Mouse (Mus musculus) stomach, embryonic 16.5 days (tissue): ENCODE measurements around the gene Olfm4. TPM values are rescaled to one million over a fixed set of nuclear protein-coding genes. Genes with fewer than 3 reads are reported as not detected.

Source experiments
- ATAC-seq: fragments of 200-750 bp; cut with Nextera tagmentation; 2 replicates; pipeline ENCODE4 v1.8.0; 2017; ENCODE audit warnings: moderate number of reproducible peaks, moderate TSS enrichment; ENCODE audit not compliant: insufficient read depth, low FRiP score
- H3K27ac ChIP-seq: fragments of 300-500 bp; sonication (generic); 2 replicates; pipeline ENCODE4 v1.5.1; 2014; ENCODE audit warnings: low read length
- H3K27me3 ChIP-seq: fragments of 300-500 bp; sonication (generic); 2 replicates; pipeline ENCODE4 v1.6.1; 2014; ENCODE audit warnings: low read length, control low read depth, mixed read lengths; ENCODE audit not compliant: control insufficient read depth, insufficient read depth
- H3K36me3 ChIP-seq: fragments of 300-500 bp; sonication (generic); 2 replicates; pipeline ENCODE4 v1.6.1; 2014; ENCODE audit warnings: low read length; ENCODE audit not compliant: control insufficient read depth, insufficient read depth
- H3K4me1 ChIP-seq: fragments of 300-500 bp; sonication (generic); 2 replicates; pipeline ENCODE4 v1.6.1; 2014; ENCODE audit warnings: low read length, control low read depth, mixed read lengths; ENCODE audit not compliant: control insufficient read depth, insufficient read depth
- H3K4me2 ChIP-seq: fragments of 300-500 bp; sonication (generic); 2 replicates; pipeline ENCODE4 v1.6.1; 2014; ENCODE audit warnings: low read depth, low read length, mixed read lengths
- H3K4me3 ChIP-seq: fragments of 300-500 bp; sonication (generic); replicated peaks from 2 replicates; pipeline ENCODE4 v1.5.1; 2014; ENCODE audit warnings: mild to moderate bottlenecking, low read length
- H3K9ac ChIP-seq: fragments of 300-500 bp; sonication (generic); 2 replicates; pipeline ENCODE4 v1.6.1; 2014; ENCODE audit warnings: low read length
- H3K9me3 ChIP-seq: fragments of 300-500 bp; sonication (generic); replicated peaks from 2 replicates; pipeline ENCODE4 v1.6.1; 2016; ENCODE audit warnings: low read length, control low read depth; ENCODE audit not compliant: control insufficient read depth
- WGBS: fragments of 180-500 bp; shearing (Covaris S2); extraction: QIAGEN DNeasy Blood & Tissue Kit; methylation state at CpG from one replicate; pipeline ENCODE4 v1.1.7; 2014; 5-methylcytosine and 5-hydroxymethylcytosine counted together
- polyA plus RNA-seq: library from polyadenylated mRNA; unstranded; fragments of >200 nt; fragmentation: Nextera tagmentation; extraction: Ambion mirVana; gene quantifications from 2 replicates; pipeline ENCODE4 v1.2.1, GENCODE M21; 2015

The Olfm4 gene
- polyA plus RNA-seq, result 24.9 and 27.8 TPM in 2 replicates

- H3K27ac ChIP-seq, result no peak within 1 kb of the TSS; the same call in 1 of the 2 replicates
- no peak for ATAC-seq
- peaks cover 7% of the 10 kb centered on the region for H3K4me1 ChIP-seq
- no peak within 1 kb of the TSS for H3K9ac ChIP-seq
- H3K4me3 ChIP-seq, result no peak within 1 kb of the TSS
- no peaks in the 10 kb centered on the region for H3K9me3 ChIP-seq
- H3K4me2 ChIP-seq, result no peak within 1 kb of the TSS
- 64% methylated on average over 2 of the region's 2 CpGs for WGBS
- H3K27me3 ChIP-seq, result no peaks in the 10 kb centered on the region
- no peaks in the 10 kb centered on the region for H3K36me3 ChIP-seq
Observed at GRCm38 (mm10) chr14:79983781-79984180, at the start of gene Olfm4. Gene Olfm4, plus strand, starts transcription at chr14:79984081.

- H3K27me3 ChIP-seq, result no peaks in the 10 kb centered on the region
- no peak for ATAC-seq
- no peak overlapping the region for H3K4me2 ChIP-seq
- 58% methylated on average over 4 of the region's 4 CpGs for WGBS
- H3K9ac ChIP-seq, result no peak overlapping the region
- H3K4me3 ChIP-seq, result no peak overlapping the region
- H3K4me1 ChIP-seq, result no peaks in the 10 kb centered on the region
- H3K27ac ChIP-seq, result no peak overlapping the region
- H3K9me3 ChIP-seq, result no peaks in the 10 kb centered on the region
- no peaks in the 10 kb centered on the region for H3K36me3 ChIP-seq
Observed at GRCm38 (mm10) chr14:79934426-79934825, 49.5 kb upstream of the Olfm4 start.

- H3K9ac ChIP-seq, result no peak overlapping the region
- no peak overlapping the region for H3K4me2 ChIP-seq
- H3K4me3 ChIP-seq, result no peak overlapping the region
- no peaks in the 10 kb centered on the region for H3K36me3 ChIP-seq
- ATAC-seq, result no peak
- WGBS, result 87% methylated on average over 4 of the region's 4 CpGs
- H3K9me3 ChIP-seq, result no peaks in the 10 kb centered on the region
- H3K27ac ChIP-seq, result no peak overlapping the region
- H3K27me3 ChIP-seq, result no peaks in the 10 kb centered on the region
- no peaks in the 10 kb centered on the region for H3K4me1 ChIP-seq
Observed at GRCm38 (mm10) chr14:79936879-79937468, 46.9 kb upstream of the Olfm4 start.

GRCm38 (mm10) chr14:79945876-79946275, 38.0 kb upstream of the Olfm4 start:
- Histone ChIP-seq H3K9me3 (no peaks in the 10 kb centered on the region), H3K36me3 (no peaks in the 10 kb centered on the region), H3K27ac (no peak overlapping the region), H3K9ac (no peak overlapping the region), H3K27me3 (no peaks in the 10 kb centered on the region), H3K4me2 (no peak overlapping the region), H3K4me1 (no peaks in the 10 kb centered on the region), H3K4me3 (no peak overlapping the region)
- no peak for ATAC-seq
- 67% methylated on average over 2 of the region's 2 CpGs for WGBS

GRCm38 (mm10) chr14:79955678-79956077, 28.2 kb upstream of the Olfm4 start:
- Histone ChIP-seq H3K9ac (no peak overlapping the region), H3K4me3 (no peak overlapping the region), H3K4me1 (no peaks in the 10 kb centered on the region), H3K27ac (no peak overlapping the region), H3K36me3 (no peaks in the 10 kb centered on the region), H3K4me2 (no peak overlapping the region), H3K9me3 (no peaks in the 10 kb centered on the region), H3K27me3 (no peaks in the 10 kb centered on the region)
- no peak for ATAC-seq
- 60% methylated on average over 3 of the region's 3 CpGs for WGBS

- H3K9me3 ChIP-seq, result no peaks in the 10 kb centered on the region
- no peak for ATAC-seq
- no peak overlapping the region for H3K27ac ChIP-seq
- 90% methylated on average over 15 of the region's 15 CpGs for WGBS
- H3K9ac ChIP-seq, result no peak overlapping the region
- no peaks in the 10 kb centered on the region for H3K27me3 ChIP-seq
- no peak overlapping the region for H3K4me2 ChIP-seq
- no peak overlapping the region for H3K4me3 ChIP-seq
- no peaks in the 10 kb centered on the region for H3K36me3 ChIP-seq
- no peaks in the 10 kb centered on the region for H3K4me1 ChIP-seq
Observed at GRCm38 (mm10) chr14:79957789-79958487, 25.9 kb upstream of the Olfm4 start.

GRCm38 (mm10) chr14:79961187-79961586, 22.7 kb upstream of the Olfm4 start:
- Histone ChIP-seq H3K4me3 (no peak overlapping the region), H3K27me3 (no peaks in the 10 kb centered on the region), H3K4me2 (no peak overlapping the region), H3K36me3 (no peaks in the 10 kb centered on the region), H3K9ac (no peak overlapping the region), H3K27ac (no peak overlapping the region), H3K9me3 (no peaks in the 10 kb centered on the region), H3K4me1 (no peaks in the 10 kb centered on the region)
- no peak for ATAC-seq
- WGBS, result 40% methylated on average over 4 of the region's 4 CpGs

GRCm38 (mm10) chr14:79961602-79962001, 22.3 kb upstream of the Olfm4 start:
- H3K4me3 ChIP-seq, result no peak overlapping the region
- no peak overlapping the region for H3K9ac ChIP-seq
- no peaks in the 10 kb centered on the region for H3K27me3 ChIP-seq
- H3K4me1 ChIP-seq, result no peaks in the 10 kb centered on the region
- 75% methylated on average over 2 of the region's 2 CpGs for WGBS
- no peak for ATAC-seq
- no peak overlapping the region for H3K27ac ChIP-seq
- H3K4me2 ChIP-seq, result no peak overlapping the region
- H3K36me3 ChIP-seq, result no peaks in the 10 kb centered on the region
- no peaks in the 10 kb centered on the region for H3K9me3 ChIP-seq

GRCm38 (mm10) chr14:79970165-79970564, 13.7 kb upstream of the Olfm4 start:
- H3K27me3 ChIP-seq, result no peaks in the 10 kb centered on the region
- no peaks in the 10 kb centered on the region for H3K36me3 ChIP-seq
- H3K9me3 ChIP-seq, result no peaks in the 10 kb centered on the region
- no peak overlapping the region for H3K27ac ChIP-seq
- no peak overlapping the region for H3K4me3 ChIP-seq
- H3K4me1 ChIP-seq, result peaks cover 3% of the 10 kb centered on the region; the same call in 1 of the 2 replicates
- 71% methylated on average over 3 of the region's 3 CpGs for WGBS
- no peak for ATAC-seq
- no peak overlapping the region for H3K4me2 ChIP-seq
- H3K9ac ChIP-seq, result no peak overlapping the region
